Mouse (Mus musculus) neutrophil, adult 5-6 weeks (primary cell): ENCODE results near the gene Irf4. TPM values are rescaled to one million over a fixed set of nuclear protein-coding genes. Genes with fewer than 3 reads are reported as not detected.
A peak's percentile ranks its signal among the peaks of the same experiment; 100 is the strongest.

Source experiments
- ATAC-seq: fragments of 151-379, 151-347 bp; 2 replicates; pipeline ENCODE4 v1.8.0; 2017; ENCODE audit warnings: mild to moderate bottlenecking, moderate TSS enrichment; ENCODE audit not compliant: insufficient number of reproducible peaks, poor library complexity, low FRiP score, severe bottlenecking; ENCODE audit errors: extremely low read depth
- total RNA-seq: library from RNA; stranded (forward); fragments of 200-1000 nt; gene quantifications from 2 replicates; pipeline ENCODE4 v1.2.3, GENCODE M21; 2017

Gene Irf4
- total RNA-seq, 1 experiment from 2014 or later: 62.0 TPM

GRCm38 (mm10) chr13:30755998-30756639 is 7.1 kb downstream of the Irf4 start:
- ATAC-seq: no peak

GRCm38 (mm10) chr13:30757264-30757900 is 8.4 kb downstream of the Irf4 start:
- no peak for ATAC-seq

GRCm38 (mm10) chr13:30758789-30759381 is 9.9 kb downstream of the Irf4 start:
- ATAC-seq: no peak

- ATAC-seq: no peak
Measured at GRCm38 (mm10) chr13:30760374-30761090, 11.5 kb downstream of the Irf4 start.

GRCm38 (mm10) chr13:30761151-30761631 is 12.2 kb downstream of the Irf4 start:
- ATAC-seq: peak; percentile 80

GRCm38 (mm10) chr13:30762224-30762623 is 13.2 kb downstream of the Irf4 start:
- ATAC-seq: no peak

GRCm38 (mm10) chr13:30764014-30764740 is 15.2 kb downstream of the Irf4 start:
- peak; percentile 62 for ATAC-seq

GRCm38 (mm10) chr13:30765906-30766305 is 16.9 kb downstream of the Irf4 start:
- ATAC-seq: no peak

GRCm38 (mm10) chr13:30766636-30767476 is 17.8 kb downstream of the Irf4 start:
- peak; percentile 78 for ATAC-seq

- no peak for ATAC-seq
Measured at GRCm38 (mm10) chr13:30767477-30768127, 18.6 kb downstream of the Irf4 start.

GRCm38 (mm10) chr13:30776021-30776420 is 27.0 kb downstream of the Irf4 start:
- ATAC-seq: no peak

- no peak for ATAC-seq
Measured at GRCm38 (mm10) chr13:30777678-30778179, 28.7 kb downstream of the Irf4 start.

GRCm38 (mm10) chr13:30781905-30782304 is 32.9 kb downstream of the Irf4 start:
- ATAC-seq: no peak

GRCm38 (mm10) chr13:30782419-30782818 is 33.4 kb downstream of the Irf4 start:
- no peak for ATAC-seq

- ATAC-seq: no peak
Measured at GRCm38 (mm10) chr13:30785423-30786040, 36.5 kb downstream of the Irf4 start.

- peak; percentile 88 for ATAC-seq
Measured at GRCm38 (mm10) chr13:30786235-30787035, 37.4 kb downstream of the Irf4 start.
